Mouse (Mus musculus): ENCODE measurements at regions not wholly inside any gene's neighbourhood (a gene's known extent, or its start where the extent isn't known, plus 50 kb on each side); places are given as distances from the start of the nearest gene placed in this dataset.

- no peak overlapping the region for H3K27ac ChIP-seq (ENCODE audit: control insufficient read depth, low read depth, low read length)
- no peak overlapping the region for H3K4me3 ChIP-seq (ENCODE audit: control insufficient read depth in 1 of 2, insufficient read depth in 1 of 2, low read depth in 2 of 2, low read length in 2 of 2)
- H3K79me2 ChIP-seq (ENCODE audit: control insufficient read depth, insufficient read depth, low read length, poor library complexity): no peaks in the 10 kb centered on the region
- TF ChIP-seq TCF12 (IDR thresholded peaks at IDR 0.05; ENCODE audit: low read depth, low read length) (no peak), CHD1 (IDR thresholded peaks at IDR 0.05; ENCODE audit: low read depth, low read length) (no peak), MAX (IDR thresholded peaks at IDR 0.05; ENCODE audit: low read length) (no peak), ZKSCAN1 (IDR thresholded peaks at IDR 0.05; ENCODE audit: low read depth, low read length) (no peak), ELF1 (IDR thresholded peaks at IDR 0.05; ENCODE audit: low read depth, low read length) (no peak), MXI1 (IDR thresholded peaks at IDR 0.05; ENCODE audit: low read depth, low read length) (no peak), MEF2A (IDR thresholded peaks at IDR 0.05; ENCODE audit: extremely low read depth, insufficient replicate concordance, low read depth, low read length, poor library complexity, severe bottlenecking) (no peak), CHD2 (IDR thresholded peaks at IDR 0.05; ENCODE audit: low read length) (no peak), E2F4 (IDR thresholded peaks at IDR 0.05; ENCODE audit: borderline replicate concordance, low read depth, low read length) (no peak), BHLHE40 (IDR thresholded peaks at IDR 0.05; ENCODE audit: borderline replicate concordance, low read depth, low read length) (no peak), GATA1 (IDR thresholded peaks at IDR 0.05; ENCODE audit: low read depth, low read length) (no peak), POLR2A (IDR thresholded peaks at IDR 0.05; ENCODE audit: control insufficient read depth in 1 of 2, insufficient read depth in 1 of 2, low read depth in 1 of 2, low read length in 2 of 2, poor library complexity in 1 of 2) (no peak), MYB (IDR thresholded peaks at IDR 0.05; ENCODE audit: low read depth, low read length) (no peak), EP300 (IDR thresholded peaks at IDR 0.05; ENCODE audit: low read depth in 1 of 2, low read length in 2 of 2) (no peak), USF2 (IDR thresholded peaks at IDR 0.05; ENCODE audit: borderline replicate concordance in 1 of 2, insufficient read depth in 1 of 2, low read depth in 1 of 2, low read length in 2 of 2) (no peak), SIN3A (IDR thresholded peaks at IDR 0.05; ENCODE audit: low read length) (no peak)
- H3K9me3 ChIP-seq (replicated peaks; ENCODE audit: insufficient read depth, low read length): no peaks in the 10 kb centered on the region
- no peak overlapping the region for H3K9ac ChIP-seq (ENCODE audit: control insufficient read depth, low read depth, low read length, poor library complexity, severe bottlenecking)
- no peaks in the 10 kb centered on the region for H3K4me1 ChIP-seq (ENCODE audit: control insufficient read depth in 1 of 2, insufficient read depth in 2 of 2, low read length in 2 of 2)
- peaks cover 0 to 2% of the 10 kb centered on the region in 2 experiments; a peak in 3 of 4 replicates for H3K27me3 ChIP-seq (ENCODE audit: control insufficient read depth in 1 of 2, insufficient read depth in 2 of 2, low read length in 2 of 2)
- no peak for DNase-seq (ENCODE audit: low read depth, low spot score)
- no peaks in the 10 kb centered on the region for H3K36me3 ChIP-seq (ENCODE audit: control insufficient read depth in 1 of 2, insufficient read depth in 2 of 2, low read length in 2 of 2)
Measured at GRCm38 (mm10) chr15:96103737-96104136, 183.6 kb upstream of the Arid2 start.

- H3K36me3 ChIP-seq (ENCODE audit: control insufficient read depth in 1 of 2, insufficient read depth in 2 of 2, low read length in 2 of 2): no peaks in the 10 kb centered on the region
Measured at GRCm38 (mm10) chr15:96107503-96107902, 179.8 kb upstream of the Arid2 start.

More at GRCm38 (mm10) chr15:96107503-96107902, 179.8 kb upstream of the Arid2 start:
- H3K27ac ChIP-seq (ENCODE audit: control insufficient read depth, low read depth, low read length): no peak overlapping the region
- no peak overlapping the region for H3K9ac ChIP-seq (ENCODE audit: control insufficient read depth, low read depth, low read length, poor library complexity, severe bottlenecking)
- H3K4me1 ChIP-seq (ENCODE audit: control insufficient read depth in 1 of 2, insufficient read depth in 2 of 2, low read length in 2 of 2): no peaks in the 10 kb centered on the region
- H3K9me3 ChIP-seq (replicated peaks; ENCODE audit: insufficient read depth, low read length): no peaks in the 10 kb centered on the region
- DNase-seq (ENCODE audit: low read depth, low spot score): no peak
- H3K79me2 ChIP-seq (ENCODE audit: control insufficient read depth, insufficient read depth, low read length, poor library complexity): no peaks in the 10 kb centered on the region
- TF ChIP-seq ELF1 (IDR thresholded peaks at IDR 0.05; ENCODE audit: low read depth, low read length) (no peak), MYB (IDR thresholded peaks at IDR 0.05; ENCODE audit: low read depth, low read length) (no peak), NELFE (IDR thresholded peaks at IDR 0.05; ENCODE audit: low read depth, low read length) (no peak), MAZ (IDR thresholded peaks at IDR 0.05; ENCODE audit: low read depth, low read length) (no peak), SMC3 (IDR thresholded peaks at IDR 0.05; ENCODE audit: low read depth, low read length) (no peak), SIN3A (IDR thresholded peaks at IDR 0.05; ENCODE audit: low read length) (no peak), MAFK (IDR thresholded peaks at IDR 0.05; ENCODE audit: borderline replicate concordance, low read depth, low read length) (no peak), MXI1 (IDR thresholded peaks at IDR 0.05; ENCODE audit: low read depth, low read length) (no peak)
- no peak overlapping the region for H3K4me3 ChIP-seq (ENCODE audit: control insufficient read depth in 1 of 2, insufficient read depth in 1 of 2, low read depth in 2 of 2, low read length in 2 of 2)
- H3K27me3 ChIP-seq (ENCODE audit: control insufficient read depth in 1 of 2, insufficient read depth in 2 of 2, low read length in 2 of 2): peaks cover 0 to 7% of the 10 kb centered on the region in 2 experiments; a peak in 3 of 4 replicates

Data from MEL (cell line).